Mouse (Mus musculus): ENCODE data around the gene Ppie.

DNA sequence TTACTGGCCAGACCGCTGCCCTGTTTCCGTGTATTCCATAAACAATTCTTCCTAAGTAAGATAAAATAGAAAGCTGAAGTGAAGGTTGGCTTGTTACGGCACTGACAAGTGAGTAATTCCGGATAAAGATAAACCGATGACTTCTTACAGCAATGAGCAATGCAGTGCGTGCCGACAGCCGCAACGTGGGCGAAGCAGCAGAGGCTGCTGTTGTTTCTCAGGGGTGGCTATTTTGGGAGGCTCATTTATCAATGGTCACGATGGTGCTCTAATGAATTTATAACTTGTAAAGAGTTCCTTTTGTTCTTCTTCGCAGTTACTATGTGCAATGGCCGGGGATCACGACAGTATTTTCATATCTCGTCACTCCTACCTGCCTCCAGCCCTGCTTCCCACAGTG, 24.4 kb upstream of the Ppie start:
- no peak for TF ChIP-seq CTCF (IDR thresholded peaks at IDR 0.05; ENCODE audit: control insufficient read depth, insufficient read depth, low read length)
- no peak for TF ChIP-seq POLR2A (IDR thresholded peaks at IDR 0.05; ENCODE audit: borderline replicate concordance, control insufficient read depth, low read depth, low read length)

All from bone marrow, adult 2 months (tissue).